In the genomic region with DNA sequence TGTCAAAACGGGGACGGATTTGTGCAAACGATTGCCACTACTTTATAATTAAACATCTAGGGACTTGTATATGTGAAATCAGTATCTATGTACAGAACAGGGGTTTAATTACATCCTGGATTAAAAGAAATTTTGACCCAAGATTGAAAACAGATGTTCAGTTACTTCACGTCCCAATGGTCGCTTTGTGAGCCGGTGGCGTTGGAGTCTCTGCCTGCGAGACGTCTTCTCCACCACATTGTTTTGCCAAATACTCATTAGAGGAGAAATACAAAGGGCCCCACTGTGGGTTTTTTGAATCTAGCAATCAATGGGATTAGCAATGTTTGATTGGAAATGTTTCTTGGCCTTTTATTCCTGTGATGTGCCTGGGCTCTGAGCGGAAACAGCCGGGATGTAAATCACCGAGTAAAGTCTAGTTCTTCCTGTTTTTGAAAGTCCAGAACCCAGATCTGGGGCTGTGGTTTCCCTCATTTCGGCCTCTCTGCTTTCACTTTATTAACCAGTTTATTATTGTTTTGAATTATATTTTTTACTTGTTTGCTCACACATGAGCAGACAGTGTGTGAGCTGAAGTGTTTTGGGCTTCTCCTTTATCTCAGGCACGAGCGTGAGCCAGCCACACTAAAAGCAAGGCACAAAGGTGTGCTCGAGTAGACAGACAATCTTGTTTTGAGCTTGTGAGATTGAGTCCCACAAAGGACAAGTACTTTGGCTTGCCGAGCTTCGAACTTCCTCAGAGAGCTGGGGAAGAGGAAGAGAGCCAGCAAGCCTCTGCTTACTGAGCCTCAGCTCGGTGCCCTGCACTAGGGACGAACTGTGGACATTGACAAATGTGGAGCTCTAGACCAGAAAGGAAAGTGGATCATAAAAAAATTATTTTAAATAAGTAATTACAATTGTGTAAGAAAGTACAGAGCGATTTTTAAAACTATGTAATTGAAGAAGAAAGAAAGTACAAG, we compare ENCODE assay signal across 12 mouse cellular contexts. TPM values are rescaled to one million over a fixed set of nuclear protein-coding genes. Genes with fewer than 3 reads are reported as not detected.
A peak's percentile ranks its signal among the peaks of the same experiment; 100 is the strongest.
DNase-seq lines count a peak whose midpoint lies in the region; ATAC-seq and TF ChIP-seq lines count a peak whose summit lies in the region.
"Had no signal": no experiment of that assay in that cellular context is flagged by ENCODE, and none has a peak within 500 bp of the region (broad histone marks: within the 10 kb centered on the region; RNA-seq: fewer than 3 reads in every experiment).

No protein-coding gene starts in this region.

- in situ Hi-C loops in CH12.LX (cut with MboI; ENCODE audit: low pct_ligation_motif_present, low pct_unique_long_range_greater_than_20kb, low sequenced_read_pairs): no loop called here

- no peaks in the 10 kb centered on the region for H3K79me2 ChIP-seq in CH12.LX (replicated peaks; ENCODE audit: control insufficient read depth, extremely low read depth, insufficient read depth, poor library complexity, severe bottlenecking)

- peak; percentile 29; the same call in 1 of the 2 replicates for ATAC-seq in forebrain, embryonic 14.5 days
- no peak for ATAC-seq in limb, embryonic 12.5 days (ENCODE audit: insufficient number of reproducible peaks, insufficient read depth, low FRiP score, low TSS enrichment, low read depth)
- no peak for ATAC-seq in inflammation-experienced regulatory T-cells, adult 6 months
- ATAC-seq: midbrain, embryonic 16.5 days had no signal

- no peaks in the 10 kb centered on the region for H3K36me3 ChIP-seq in CH12.LX (replicated peaks in 1 of 2; ENCODE audit: control insufficient read depth in 1 of 2, insufficient read depth in 1 of 2, low read length in 1 of 2)
- no peaks in the 10 kb centered on the region for H3K36me3 ChIP-seq in forebrain, embryonic 14.5 days (ENCODE audit: control insufficient read depth, insufficient read depth, low read length)
- no peaks in the 10 kb centered on the region for H3K36me3 ChIP-seq in limb, embryonic 12.5 days
- H3K36me3 ChIP-seq: hindbrain, embryonic 13.5 days had no signal

- 0 out of 2 replicates have a peak overlapping the region, but pooled peaks have one; percentile 38 for H3K4me2 ChIP-seq in CH12.LX (ENCODE audit: insufficient read depth, low read depth, poor library complexity, severe bottlenecking)
- H3K4me2 ChIP-seq in forebrain, embryonic 14.5 days (ENCODE audit: low read length): peak overlapping the region; percentile 12; the same call in 1 of the 2 replicates
- peak overlapping the region; percentile 11; the same call in 1 of the 2 replicates for H3K4me2 ChIP-seq in limb, embryonic 12.5 days
- H3K4me2 ChIP-seq: hindbrain, embryonic 13.5 days had no signal

- H3K4me3 ChIP-seq in CH12.LX (replicated peaks in 1 of 3; ENCODE audit: low read depth in 2 of 3, low read length in 2 of 3, poor library complexity in 1 of 3): no peak overlapping the region
- no peak overlapping the region for H3K4me3 ChIP-seq in forebrain, embryonic 14.5 days (ENCODE audit: low read depth, low read length)
- no peak overlapping the region for H3K4me3 ChIP-seq in limb, embryonic 12.5 days (replicated peaks)
- H3K4me3 ChIP-seq: hindbrain, embryonic 13.5 days had no signal

- TF ChIP-seq EP300 in CH12.LX (IDR thresholded peaks at IDR 0.05; ENCODE audit: low read length): no peak

- DNase-seq in 416B (ENCODE audit: low read depth) (peak; percentile 28), CH12.LX (ENCODE audit: extremely low read depth) (no peak)
- DNase-seq in forebrain, embryonic 14.5 days (ENCODE audit: low spot score): peak; percentile 47
- DNase-seq in layer of hippocampus, adult 8-10 months (ENCODE audit: low spot score in 2 of 2): no peak
- DNase-seq in cerebellum, adult 9-10 months: no peak
- DNase-seq: adrenal gland, postnatal 14 days; lung, adult 2 months had no signal

- H3K4me1 ChIP-seq in CH12.LX (ENCODE audit: control insufficient read depth in 1 of 2, insufficient read depth in 2 of 2): no peaks in the 10 kb centered on the region
- H3K4me1 ChIP-seq in forebrain, embryonic 14.5 days (ENCODE audit: control insufficient read depth, insufficient read depth, low read length): peaks cover 4% of the 10 kb centered on the region; the same call in 1 of the 2 replicates
- peaks cover 19% of the 10 kb centered on the region for H3K4me1 ChIP-seq in limb, embryonic 12.5 days (replicated peaks)
- H3K4me1 ChIP-seq: hindbrain, embryonic 13.5 days had no signal

- no peaks in the 10 kb centered on the region for H3K27me3 ChIP-seq in CH12.LX (replicated peaks)
- H3K27me3 ChIP-seq in forebrain, embryonic 14.5 days (replicated peaks; ENCODE audit: control insufficient read depth, insufficient read depth, low read length): no peaks in the 10 kb centered on the region
- H3K27me3 ChIP-seq in limb, embryonic 12.5 days: no peaks in the 10 kb centered on the region
- H3K27me3 ChIP-seq: hindbrain, embryonic 13.5 days had no signal

- dilution Hi-C loops in CH12.LX (cut with MboI; ENCODE audit: extremely low pct_ligation_motif_present, extremely low pct_unique_long_range_greater_than_20kb, low sequenced_read_pairs): no loop called here

- no peak overlapping the region; the same call in 1 of the 2 replicates for H3K9ac ChIP-seq in CH12.LX (ENCODE audit: insufficient read depth, low read depth)
- H3K9ac ChIP-seq in forebrain, embryonic 14.5 days (ENCODE audit: low read length): no peak overlapping the region
- no peak overlapping the region for H3K9ac ChIP-seq in limb, embryonic 12.5 days (replicated peaks)
- H3K9ac ChIP-seq: hindbrain, embryonic 13.5 days had no signal

- no peak for TF ChIP-seq RAD21 in CH12.LX (IDR thresholded peaks at IDR 0.05; ENCODE audit: low read depth, low read length)

- no peak overlapping the region for H3K27ac ChIP-seq in CH12.LX (ENCODE audit: insufficient read depth, low read depth)
- H3K27ac ChIP-seq in forebrain, embryonic 14.5 days (ENCODE audit: low read depth, low read length): no peak overlapping the region
- peak overlapping the region; percentile 64 for H3K27ac ChIP-seq in limb, embryonic 12.5 days
- H3K27ac ChIP-seq: hindbrain, embryonic 13.5 days had no signal

- no peaks in the 10 kb centered on the region for H3K9me3 ChIP-seq in CH12.LX (replicated peaks; ENCODE audit: low read length)
- no peaks in the 10 kb centered on the region for H3K9me3 ChIP-seq in forebrain, embryonic 14.5 days (replicated peaks; ENCODE audit: control insufficient read depth, low read length)
- H3K9me3 ChIP-seq in limb, embryonic 12.5 days: peaks cover 2% of the 10 kb centered on the region
- H3K9me3 ChIP-seq: hindbrain, embryonic 13.5 days had no signal

- TF ChIP-seq CTCF in CH12.LX (conservative IDR thresholded peaks at IDR 0.05 in 1 of 2, IDR thresholded peaks at IDR 0.05 in 1 of 2; ENCODE audit: low read depth in 2 of 2, low read length in 2 of 2): no peak

- 17% methylated on average over 21 of the region's 21 CpGs for WGBS in forebrain, embryonic 14.5 days
- WGBS in limb, embryonic 12.5 days: 40% methylated on average over 21 of the region's 21 CpGs

- TF ChIP-seq POLR2A in CH12.LX (IDR thresholded peaks at IDR 0.05; ENCODE audit: low read depth, low read length): no peak

TF ChIP-seq in CH12.LX, 34 proteins besides CTCF, POLR2A, EP300 and RAD21:
- TF ChIP-seq NRF1 (IDR thresholded peaks at IDR 0.05; ENCODE audit: low read depth, low read length) (no peak), NELFE (IDR thresholded peaks at IDR 0.05; ENCODE audit: low read depth, low read length) (no peak), USF2 (conservative IDR thresholded peaks at IDR 0.05; ENCODE audit: low read depth, low read length) (no peak), HCFC1 (IDR thresholded peaks at IDR 0.05; ENCODE audit: low read depth, low read length) (no peak), MAFK (IDR thresholded peaks at IDR 0.05; ENCODE audit: insufficient replicate concordance, low read length) (no peak), ZC3H11A (IDR thresholded peaks at IDR 0.05; ENCODE audit: low read depth, low read length) (no peak), MAX (IDR thresholded peaks at IDR 0.05; ENCODE audit: low read length) (no peak), ZNF384 (IDR thresholded peaks at IDR 0.05; ENCODE audit: low read depth, low read length) (no peak), BHLHE40 (IDR thresholded peaks at IDR 0.05; ENCODE audit: low read depth, low read length) (no peak), E2F4 (IDR thresholded peaks at IDR 0.05; ENCODE audit: insufficient replicate concordance, low read depth, low read length) (no peak), GABPA (IDR thresholded peaks at IDR 0.05; ENCODE audit: insufficient replicate concordance, low read depth, low read length) (no peak), UBTF (IDR thresholded peaks at IDR 0.05; ENCODE audit: low read depth, low read length) (no peak), ZKSCAN1 (IDR thresholded peaks at IDR 0.05; ENCODE audit: borderline replicate concordance, low read depth, low read length) (no peak), JUN (IDR thresholded peaks at IDR 0.05; ENCODE audit: insufficient read depth, low read depth, low read length) (no peak)

RNA-seq across cellular contexts. Expression of gene Spry1, which starts 22.9 kb away (rescaled TPM):
- not detected in 2 replicates for total RNA-seq in CH12.LX (2012; rRNA removed)
- not detected in 2 replicates for total RNA-seq in CH12.LX (2014; rRNA removed)
- not detected in 2 replicates for polyA plus RNA-seq in CH12.LX (2012; ENCODE audit: insufficient read length, low read depth)
- polyA plus RNA-seq in forebrain, embryonic 14.5 days (2014; fragmentation: Nextera tagmentation; extraction: Ambion mirVana): 6.0 and 7.3 TPM in 2 replicates
- polyA plus RNA-seq in limb, embryonic 12.5 days (2016; fragmentation: Nextera tagmentation; extraction: Ambion mirVana): 19.3 and 19.9 TPM in 2 replicates
- 10 to 100 TPM in 2 of 4 experiments, 1 to 10 TPM in 2; 9.0 to 13.6 (median 10.1) TPM for total RNA-seq in layer of hippocampus, adult 8-10 months (2022)
- polyA plus RNA-seq in inflammation-experienced regulatory T-cells, adult 6 months (2017; shearing (Covaris generic)): 10 to 100 TPM in 2 of 3 experiments, 1 to 10 TPM in 1; 7.9 to 19.2 (median 16.0) TPM
- total RNA-seq: MEL had no signal

Comparison
In these comparisons a context has a peak if more than half of its experiments do, and no peak if none do; other contexts are left out.
1. DNase-seq: peak in 416B (single experiment) and forebrain, embryonic 14.5 days (single experiment); none in CH12.LX (single experiment), layer of hippocampus, adult 8-10 months (0 of 2) and cerebellum, adult 9-10 months (single experiment).
2. Peak in every context shown above with its lines, with median percentiles within 50 percentile points of each other: H3K4me2 ChIP-seq.